Mouse (Mus musculus) liver, adult 2 months (tissue): ENCODE results near the gene Nbea.

Experiments
- CTCF ChIP-seq: fragments of 200-500 bp; IDR thresholded peaks from 2 replicates; pipeline ENCODE4 v1.5.1; 2011; ENCODE audit warnings: low read depth, low read length, control low read depth
- POLR2A ChIP-seq: fragments of 200-500 bp; IDR thresholded peaks from 2 replicates; pipeline ENCODE4 v1.6.1; 2011; ENCODE audit warnings: low read length, control low read depth; ENCODE audit not compliant: insufficient read depth; ENCODE audit errors: extremely low read depth

- TF ChIP-seq CTCF (no peak), POLR2A (no peak)
These were observed 75.4 kb downstream of the Nbea start for GRCm38 (mm10) chr3:56108101-56108500.
